Mouse (Mus musculus): ENCODE measurements at regions not wholly inside any gene's neighbourhood (a gene's known extent, or its start where the extent isn't known, plus 50 kb on each side); places are given as distances from the start of the nearest gene placed in this dataset.

DNA sequence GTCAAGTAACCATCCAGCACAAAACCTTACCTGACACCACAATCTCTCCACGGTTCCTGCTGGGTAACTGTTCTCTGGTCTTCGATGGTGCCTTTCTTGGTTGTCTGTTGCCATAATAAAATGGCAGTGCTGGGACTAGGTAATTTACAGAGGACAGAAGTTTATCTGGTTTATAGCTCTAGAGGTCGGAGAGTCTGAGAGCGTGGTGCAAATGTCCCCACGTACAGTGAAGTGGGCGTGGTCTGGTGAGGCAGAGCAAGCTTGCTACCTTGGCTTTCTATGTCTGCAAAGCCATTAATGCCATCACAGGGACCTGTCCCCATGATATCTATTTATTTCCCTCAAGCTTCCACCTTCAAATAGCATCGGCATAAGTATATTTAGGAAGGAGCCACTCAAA is 223.0 kb downstream of the Opa1 start:
- no peak for DNase-seq (ENCODE audit: low read depth)
- no peak for TF ChIP-seq CTCF (IDR thresholded peaks at IDR 0.05; ENCODE audit: borderline replicate concordance, extremely low read depth, insufficient read depth, insufficient read length)
- no peak for TF ChIP-seq POLR2A (IDR thresholded peaks at IDR 0.05; ENCODE audit: borderline replicate concordance, extremely low read depth, insufficient read depth, insufficient read length, poor library complexity, severe bottlenecking)

DNA sequence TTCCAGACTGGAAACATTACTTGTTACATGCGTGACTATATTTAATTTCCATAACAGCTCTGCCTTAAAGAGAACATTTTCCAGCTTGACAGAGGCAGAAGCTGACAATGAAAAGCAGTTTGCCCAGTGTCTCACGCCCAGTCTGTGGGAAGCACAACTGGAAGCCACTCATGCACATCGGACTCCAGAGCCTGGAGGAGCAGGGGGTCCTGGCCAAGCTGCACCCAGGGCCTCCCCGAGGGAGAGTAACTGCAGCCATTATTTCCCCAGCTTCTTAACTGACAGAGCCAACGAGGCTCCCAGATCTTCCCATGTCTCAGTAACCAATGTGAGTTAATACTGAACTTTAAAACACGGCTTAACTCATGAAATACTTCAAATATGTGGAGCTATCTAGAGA is 223.5 kb downstream of the Opa1 start:
- no peak for TF ChIP-seq CTCF (IDR thresholded peaks at IDR 0.05; ENCODE audit: borderline replicate concordance, extremely low read depth, insufficient read depth, insufficient read length)
- no peak for TF ChIP-seq POLR2A (IDR thresholded peaks at IDR 0.05; ENCODE audit: borderline replicate concordance, extremely low read depth, insufficient read depth, insufficient read length, poor library complexity, severe bottlenecking)
- no peak for DNase-seq (ENCODE audit: low read depth)

GRCm38 (mm10) chr16:29807859-29808258 is 228.7 kb downstream of the Opa1 start:
- peak; percentile 37 for DNase-seq (ENCODE audit: low read depth)
- TF ChIP-seq POLR2A (IDR thresholded peaks at IDR 0.05; ENCODE audit: borderline replicate concordance, extremely low read depth, insufficient read depth, insufficient read length, poor library complexity, severe bottlenecking) (no peak), CTCF (IDR thresholded peaks at IDR 0.05; ENCODE audit: borderline replicate concordance, extremely low read depth, insufficient read depth, insufficient read length) (no peak)

DNA sequence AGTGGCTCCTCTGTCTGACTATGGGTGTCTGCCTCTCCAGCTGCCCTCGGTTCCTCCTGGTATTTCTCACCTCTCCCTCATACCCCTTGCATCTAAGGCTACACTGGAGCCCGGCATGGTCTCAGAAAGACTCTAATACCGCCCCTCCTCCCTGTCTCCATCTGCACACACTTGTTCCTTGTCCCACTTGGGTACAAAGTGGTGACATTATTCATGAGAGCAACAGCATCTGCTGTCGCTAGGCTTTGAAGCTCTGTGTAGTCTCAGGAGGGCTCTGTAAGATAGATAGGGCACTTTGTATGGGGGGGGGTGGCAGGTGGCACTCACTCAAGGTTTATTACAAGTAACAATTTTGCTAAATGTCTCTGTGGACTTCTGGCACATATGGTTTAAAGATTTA is 229.7 kb downstream of the Opa1 start:
- TF ChIP-seq POLR2A (IDR thresholded peaks at IDR 0.05; ENCODE audit: borderline replicate concordance, extremely low read depth, insufficient read depth, insufficient read length, poor library complexity, severe bottlenecking) (no peak), CTCF (IDR thresholded peaks at IDR 0.05; ENCODE audit: borderline replicate concordance, extremely low read depth, insufficient read depth, insufficient read length) (no peak)
- peak; percentile 61 for DNase-seq (ENCODE audit: low read depth)

DNA sequence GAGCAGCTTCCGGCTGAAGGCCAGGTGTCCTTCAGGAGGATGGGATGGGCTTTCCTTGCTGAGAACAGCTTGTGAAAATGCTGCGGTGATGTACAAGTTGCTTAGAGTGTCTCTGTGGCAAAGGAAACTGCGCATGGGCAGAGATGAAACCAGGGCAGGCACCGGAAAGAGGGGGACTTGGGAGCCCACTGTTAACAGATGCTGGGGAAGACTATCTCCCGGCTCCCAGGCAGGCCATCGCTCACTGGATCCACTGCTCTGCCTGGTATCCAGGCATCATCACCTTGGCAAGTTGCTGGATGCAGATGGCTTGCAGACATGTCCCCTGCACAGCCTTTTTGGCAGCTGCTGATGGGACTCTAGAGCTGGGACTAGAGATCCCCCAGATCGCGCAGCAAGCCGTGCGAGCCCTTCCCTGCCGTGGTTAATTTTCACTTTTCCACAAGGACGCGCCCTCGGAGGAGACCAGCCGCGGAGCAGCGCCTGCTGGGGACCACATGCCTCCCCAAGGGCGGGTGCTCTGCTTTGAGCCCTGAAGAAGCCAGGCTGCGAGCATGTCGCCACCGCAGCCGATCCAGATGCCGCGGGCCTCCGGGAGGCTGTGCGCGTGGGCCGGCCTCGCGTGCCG is 234.4 kb downstream of the Opa1 start:
- TF ChIP-seq POLR2A (IDR thresholded peaks at IDR 0.05; ENCODE audit: borderline replicate concordance, extremely low read depth, insufficient read depth, insufficient read length, poor library complexity, severe bottlenecking): peak; percentile 28; the same call in 1 of the 2 replicates
- TF ChIP-seq CTCF (IDR thresholded peaks at IDR 0.05; ENCODE audit: borderline replicate concordance, extremely low read depth, insufficient read depth, insufficient read length): no peak
- peak; percentile 90 for DNase-seq (ENCODE audit: low read depth)

DNA sequence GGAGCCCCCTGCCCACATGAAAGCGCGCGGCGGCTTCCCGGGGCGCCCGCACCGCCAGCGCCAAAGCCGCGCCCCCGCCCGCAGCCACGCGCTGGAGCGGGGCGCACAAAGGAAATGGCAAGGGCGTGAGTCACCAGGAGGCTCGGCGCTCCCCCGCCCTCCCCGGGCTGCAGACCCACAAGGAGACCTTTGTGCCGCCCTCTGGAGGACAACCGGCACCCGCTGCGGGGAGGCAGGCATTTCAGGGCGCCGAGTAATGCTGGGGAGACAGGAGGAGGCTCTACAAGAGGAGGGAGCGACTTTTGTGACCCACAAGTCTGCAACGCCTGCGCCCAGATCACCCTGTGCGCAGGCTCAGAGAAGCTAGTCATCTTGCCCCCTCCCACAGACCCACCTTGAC is 234.9 kb downstream of the Opa1 start:
- DNase-seq (ENCODE audit: low read depth): peak; percentile 88
- TF ChIP-seq POLR2A (IDR thresholded peaks at IDR 0.05; ENCODE audit: borderline replicate concordance, extremely low read depth, insufficient read depth, insufficient read length, poor library complexity, severe bottlenecking) (peak; percentile 9), CTCF (IDR thresholded peaks at IDR 0.05; ENCODE audit: borderline replicate concordance, extremely low read depth, insufficient read depth, insufficient read length) (peak; percentile 37; the same call in 1 of the 2 replicates)

DNA sequence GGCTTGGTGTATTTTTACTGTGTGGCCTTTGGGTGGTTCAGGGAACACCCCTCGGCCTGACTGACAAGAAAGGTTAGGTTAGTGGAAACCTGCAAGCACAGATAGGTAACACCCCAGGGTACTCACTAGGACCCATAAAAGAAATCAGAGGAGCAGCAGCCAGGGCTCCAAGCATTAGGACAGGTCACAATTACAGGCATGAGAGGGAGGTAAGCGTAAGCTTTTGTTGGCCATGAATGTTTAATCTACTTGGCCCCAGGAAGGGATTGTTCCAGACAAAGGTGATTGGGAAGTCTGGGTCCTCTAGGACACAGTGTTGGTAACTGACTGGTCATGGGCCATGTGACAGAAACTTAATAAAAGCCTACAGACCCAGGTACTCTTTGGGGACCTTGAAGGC is 235.5 kb downstream of the Opa1 start:
- no peak for DNase-seq (ENCODE audit: low read depth)
- TF ChIP-seq POLR2A (IDR thresholded peaks at IDR 0.05; ENCODE audit: borderline replicate concordance, extremely low read depth, insufficient read depth, insufficient read length, poor library complexity, severe bottlenecking): no peak
- no peak for TF ChIP-seq CTCF (IDR thresholded peaks at IDR 0.05; ENCODE audit: borderline replicate concordance, extremely low read depth, insufficient read depth, insufficient read length)

- TF ChIP-seq CTCF (IDR thresholded peaks at IDR 0.05; ENCODE audit: borderline replicate concordance, extremely low read depth, insufficient read depth, insufficient read length) (no peak), POLR2A (IDR thresholded peaks at IDR 0.05; ENCODE audit: borderline replicate concordance, extremely low read depth, insufficient read depth, insufficient read length, poor library complexity, severe bottlenecking) (no peak)
- no peak for DNase-seq (ENCODE audit: low read depth)
Observed at GRCm38 (mm10) chr16:29815200-29815599, 236.1 kb downstream of the Opa1 start.

DNA sequence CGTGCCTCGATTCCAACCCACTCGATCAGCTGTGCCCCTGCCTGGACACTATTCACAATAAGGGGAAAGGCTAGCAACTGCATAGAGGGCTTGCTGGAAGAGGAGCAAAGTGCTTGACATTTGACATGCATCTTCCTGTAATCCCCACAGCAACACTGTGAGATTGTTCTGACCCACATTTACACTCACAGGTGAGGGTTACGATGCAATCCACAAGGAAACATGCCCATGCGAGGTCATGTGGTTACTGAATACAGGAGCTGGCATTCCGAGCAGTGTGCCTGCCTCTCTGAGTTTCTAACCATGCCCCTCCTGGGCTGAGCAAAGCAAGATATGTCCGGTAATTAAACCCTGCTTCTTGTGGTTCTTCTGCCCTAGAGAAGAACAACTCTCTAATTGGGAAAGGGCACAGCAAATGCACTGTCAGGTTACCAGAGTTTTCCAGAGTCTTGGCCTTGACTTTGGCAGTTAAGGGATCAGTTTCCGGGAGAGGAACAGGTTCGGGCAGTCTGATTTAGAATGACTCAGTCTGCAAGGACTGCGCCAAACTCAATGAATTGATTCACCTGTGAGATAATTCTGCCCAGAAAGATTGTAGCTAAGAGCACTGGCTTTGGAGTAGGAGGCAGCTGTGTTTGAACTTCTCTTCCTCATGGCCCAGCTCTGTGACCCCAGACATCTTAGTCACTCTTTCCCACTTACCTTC is 236.7 kb downstream of the Opa1 start:
- DNase-seq (ENCODE audit: low read depth): no peak
- TF ChIP-seq POLR2A (IDR thresholded peaks at IDR 0.05; ENCODE audit: borderline replicate concordance, extremely low read depth, insufficient read depth, insufficient read length, poor library complexity, severe bottlenecking) (no peak), CTCF (IDR thresholded peaks at IDR 0.05; ENCODE audit: borderline replicate concordance, extremely low read depth, insufficient read depth, insufficient read length) (no peak)

- DNase-seq (ENCODE audit: low read depth): peak; percentile 69
- TF ChIP-seq CTCF (IDR thresholded peaks at IDR 0.05; ENCODE audit: borderline replicate concordance, extremely low read depth, insufficient read depth, insufficient read length): no peak
- TF ChIP-seq POLR2A (IDR thresholded peaks at IDR 0.05; ENCODE audit: borderline replicate concordance, extremely low read depth, insufficient read depth, insufficient read length, poor library complexity, severe bottlenecking): no peak
Observed at GRCm38 (mm10) chr16:29816681-29817369, 237.7 kb downstream of the Opa1 start.

GRCm38 (mm10) chr16:29818807-29819440 is 239.8 kb downstream of the Opa1 start:
- peak; percentile 39 for DNase-seq (ENCODE audit: low read depth)
- TF ChIP-seq POLR2A (IDR thresholded peaks at IDR 0.05; ENCODE audit: borderline replicate concordance, extremely low read depth, insufficient read depth, insufficient read length, poor library complexity, severe bottlenecking): no peak
- no peak for TF ChIP-seq CTCF (IDR thresholded peaks at IDR 0.05; ENCODE audit: borderline replicate concordance, extremely low read depth, insufficient read depth, insufficient read length)

Measured in brain, embryonic 14.5 days (tissue).